Mouse (Mus musculus) lung, adult 10 weeks (tissue): ENCODE results near the gene Hip1. TPM values are rescaled to one million over a fixed set of nuclear protein-coding genes. Genes with fewer than 3 reads are reported as not detected.

ENCODE experiments used
- polyA plus RNA-seq: library from polyadenylated mRNA; stranded (reverse); fragments of 350-450 nt; fragmentation: Illumina TruSeq; extraction: RNeasy Lipid Tissue Mini Kit (QIAGEN cat#74804); gene quantifications from one replicate; pipeline ENCODE4 v1.2.3, GENCODE M21; 2014; ENCODE audit warnings: low read depth, low replicate concordance; ENCODE audit not compliant: insufficient read depth

Gene Hip1
- 13.6 TPM for polyA plus RNA-seq

DNA sequence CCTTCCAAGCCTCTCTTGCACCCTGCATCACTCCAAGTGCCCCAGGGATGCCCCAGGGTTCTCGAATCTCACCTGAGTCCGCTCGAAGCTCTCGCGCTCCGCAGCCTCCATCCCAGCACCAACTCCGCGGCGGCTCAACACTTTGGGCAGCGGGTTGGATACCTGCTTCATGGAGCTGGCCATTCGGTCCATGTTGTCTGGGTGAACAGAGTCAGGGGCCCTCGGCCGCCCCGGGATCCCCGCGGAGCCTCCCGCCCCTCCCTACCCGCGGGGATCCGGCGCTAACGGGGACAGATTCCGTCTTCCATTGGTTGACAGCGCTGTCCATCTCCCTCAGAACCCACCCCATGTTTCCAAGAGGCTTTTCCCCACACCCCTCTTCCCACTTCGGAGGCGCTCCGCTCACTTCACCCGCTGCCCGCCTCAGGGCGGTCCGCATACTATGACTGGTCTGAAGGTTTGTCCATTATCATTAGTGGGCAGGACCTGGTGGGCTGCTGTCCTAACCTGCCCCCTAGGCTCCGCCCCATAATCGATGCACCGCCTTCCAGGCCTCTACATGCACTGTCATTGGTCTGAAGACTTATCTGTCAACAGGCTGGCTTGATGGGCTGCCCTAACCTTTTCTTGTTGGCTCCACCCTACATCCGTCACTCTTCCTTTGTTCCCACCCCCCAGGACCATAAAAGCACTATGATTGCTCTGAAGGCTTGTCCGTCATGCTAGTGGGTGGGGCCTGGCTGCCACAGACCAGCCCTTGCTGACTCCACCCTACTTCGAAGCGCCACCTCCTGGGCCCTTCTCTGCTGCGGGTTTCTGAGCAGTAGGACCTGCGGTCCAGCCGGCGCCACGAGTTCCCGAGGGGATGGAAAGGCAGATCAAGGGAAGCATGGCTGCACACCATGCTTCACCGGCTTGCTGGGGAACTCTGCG, at the start of gene Hip1:
Gene Hip1 (minus strand): TSS at position 256 of the 933 bp plus-strand sequence.

DNA sequence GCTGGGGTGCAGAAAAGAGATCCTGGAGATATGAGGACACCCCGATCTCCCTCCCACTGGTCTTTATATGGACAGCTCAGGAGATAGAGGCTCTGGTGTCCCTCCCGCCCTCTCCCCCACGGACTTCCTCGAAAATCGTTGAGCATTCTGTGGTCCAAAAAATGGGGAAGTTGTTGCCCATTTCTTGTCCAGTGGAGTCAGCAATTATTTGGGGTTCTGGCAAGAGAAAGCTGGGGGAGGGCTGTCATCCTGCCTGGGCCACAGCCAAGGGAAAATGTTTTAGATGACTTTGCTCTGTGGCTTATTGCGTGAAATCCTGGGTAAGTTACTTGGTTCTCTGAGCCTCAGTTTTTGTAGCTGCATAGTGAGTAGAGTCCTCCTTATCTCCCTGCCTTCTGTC, 28.1 kb upstream of the Hip1 start, which contains the start of gene Ccl24:
Gene Ccl24 (minus strand): TSS at position 44 of the 400 bp plus-strand sequence.

DNA sequence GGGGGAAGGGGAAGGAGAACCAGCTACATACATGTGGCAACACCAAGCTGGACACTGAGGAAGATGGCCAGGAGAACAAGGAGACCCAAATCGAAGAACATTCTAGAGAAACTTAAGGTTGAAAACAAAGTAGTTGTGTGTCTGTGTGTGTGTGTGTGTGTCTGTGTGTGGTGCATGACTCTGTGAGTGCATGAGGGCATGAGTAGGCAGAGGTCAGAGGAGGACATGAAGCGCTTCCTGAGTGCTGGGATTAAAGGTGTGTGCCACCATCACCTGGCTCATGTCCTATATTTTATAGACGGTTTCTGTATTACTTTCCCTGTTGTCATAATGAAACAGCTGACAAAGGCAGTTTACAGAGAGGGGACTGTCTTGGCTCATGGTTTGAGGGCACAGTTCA, 18.5 kb upstream of the Hip1 start, which contains the start of gene Ccl26:
Gene Ccl26 (minus strand): TSS at position 101 of the 400 bp plus-strand sequence.

DNA sequence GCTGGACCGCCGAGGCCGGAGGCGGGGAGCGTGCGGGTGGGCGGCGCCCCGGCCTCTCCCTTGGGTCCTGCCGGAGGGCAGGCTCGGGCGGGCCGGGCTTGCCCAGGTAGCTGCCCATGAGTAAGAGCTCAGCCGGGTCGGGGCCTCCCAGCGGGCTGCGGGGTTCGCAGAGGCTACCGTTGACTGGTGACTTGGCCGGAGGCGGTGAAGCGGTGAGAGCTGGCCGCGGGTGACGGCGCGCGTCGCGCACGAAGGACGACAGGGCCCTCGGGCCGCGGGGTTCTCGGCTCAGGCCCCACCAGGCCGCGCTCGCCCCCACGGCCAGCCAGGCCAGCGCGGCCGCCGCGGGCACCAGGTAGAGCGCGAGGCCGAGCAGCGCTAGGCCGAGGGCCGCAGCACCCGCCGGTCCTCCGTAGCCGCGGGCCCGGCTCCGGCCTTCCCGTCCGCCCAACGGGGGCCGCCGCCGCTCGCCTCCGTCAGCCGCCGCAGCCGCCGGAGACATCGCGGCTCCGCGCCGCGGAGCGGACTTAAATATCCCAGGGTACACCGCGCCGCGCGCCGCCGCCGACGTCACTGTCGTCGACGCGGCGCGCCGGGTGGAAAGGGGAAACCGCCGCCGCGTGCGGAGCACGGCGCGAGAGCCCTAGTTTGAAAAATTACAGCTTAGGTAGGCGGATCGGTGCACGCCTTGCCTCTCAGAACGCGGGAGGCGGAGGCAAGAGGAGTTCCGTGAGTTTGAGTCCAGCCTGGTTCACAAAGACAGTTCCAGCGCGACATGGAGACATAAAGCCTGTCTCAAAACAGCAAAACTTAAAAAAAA, 150.7 kb downstream of the Hip1 start, which contains the start of gene Pom121:
Gene Pom121 (minus strand): TSS at position 543 of the 820 bp plus-strand sequence.

DNA sequence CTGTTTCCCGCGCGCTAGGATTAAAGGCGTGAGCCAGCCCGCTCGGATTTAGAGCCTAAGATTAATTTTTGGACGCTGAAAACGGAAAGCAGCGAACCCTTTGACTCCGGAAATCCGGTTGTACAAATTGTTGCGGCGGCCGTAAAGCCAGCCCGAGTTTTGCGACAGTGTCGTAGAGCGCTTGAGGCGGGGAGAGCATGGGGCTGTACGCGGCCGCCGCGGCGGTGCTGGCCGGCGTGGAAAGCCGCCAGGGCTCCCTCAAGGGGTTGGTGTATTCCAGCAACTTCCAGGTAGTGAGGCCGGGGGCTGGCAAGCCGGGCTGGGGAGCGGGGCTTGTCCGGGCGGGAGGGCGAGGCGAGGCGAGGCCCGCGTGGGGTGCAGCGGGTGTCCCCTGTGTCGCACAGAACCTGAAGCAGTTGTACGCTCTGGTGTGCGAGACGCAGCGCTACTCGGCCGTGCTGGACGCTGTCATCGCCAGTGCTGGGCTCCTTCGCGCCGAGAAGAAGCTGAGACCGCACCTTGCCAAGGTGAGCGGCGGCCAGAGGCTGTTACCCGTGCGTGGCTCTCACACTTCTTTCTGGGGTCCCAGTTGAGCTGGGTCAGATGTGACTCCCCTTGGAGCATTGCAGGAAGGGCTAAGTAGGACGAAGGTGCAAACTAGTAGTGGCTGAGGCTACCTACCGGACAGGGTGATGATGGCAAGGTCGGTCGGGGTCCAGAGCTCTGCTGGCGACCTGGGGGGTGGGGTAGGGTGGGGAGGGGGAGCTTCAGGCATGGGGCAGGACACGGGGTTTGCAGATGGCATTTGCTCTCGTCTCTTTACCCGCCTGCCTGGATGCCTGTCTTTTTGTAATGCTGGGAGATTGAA, 174.9 kb downstream of the Hip1 start, which contains the start of gene Nsun5:
Gene Nsun5 (plus strand): TSS at position 167 of the 868 bp plus-strand sequence.

Other genes with a start within 250 kb of the Hip1 start
- not detected for gene Fkbp6, start 195.1 kb downstream of the Hip1 start, polyA plus RNA-seq
- gene Trim50, start 191.8 kb downstream of the Hip1 start, polyA plus RNA-seq, result not detected
- gene Nsun5, start 175.2 kb downstream of the Hip1 start, polyA plus RNA-seq, result 8.1 TPM
- 6.6 TPM for gene Pom121, start 150.6 kb downstream of the Hip1 start, polyA plus RNA-seq
- gene Ccl26, start 18.4 kb upstream of the Hip1 start, polyA plus RNA-seq, result not detected
- gene Ccl24, start 27.9 kb upstream of the Hip1 start, polyA plus RNA-seq, result 4.1 TPM
- gene Rhbdd2, start 87.5 kb upstream of the Hip1 start, polyA plus RNA-seq, result 8.2 TPM
- gene Por, start 124.9 kb upstream of the Hip1 start, polyA plus RNA-seq, result 138 TPM
- gene Tmem120a, start 199.3 kb upstream of the Hip1 start, polyA plus RNA-seq, result 24.1 TPM
- 2.5 TPM for gene Styxl1, start 233.3 kb upstream of the Hip1 start, polyA plus RNA-seq
- gene Mdh2, start 233.4 kb upstream of the Hip1 start, polyA plus RNA-seq, result 172 TPM